Mouse (Mus musculus) CD4-positive, CD25-positive, alpha-beta regulatory T cell, adult 4 months (primary cell): ENCODE data around the gene Ddx31. TPM values are rescaled to one million over a fixed set of nuclear protein-coding genes. Genes with fewer than 3 reads are reported as not detected.
A peak's percentile ranks its signal among the peaks of the same experiment; 100 is the strongest.

Experiments
- ATAC-seq: one replicate; pipeline ENCODE4 v1.8.0; 2017
- polyA plus RNA-seq, 2 experiments: library from polyadenylated mRNA; unstranded; fragments of 100-300 nt; shearing (Covaris generic); gene quantifications; one replicate each; pipeline ENCODE4 v1.2.1; 2017

Ddx31 gene
- polyA plus RNA-seq, 2 experiments from 2014 or later: 15.3 to 15.9 TPM

- ATAC-seq: no peak
Measured at GRCm38 (mm10) chr2:28912961-28913360, 72.8 kb downstream of the Ddx31 start.

- no peak for ATAC-seq
Measured at GRCm38 (mm10) chr2:28914121-28914520, 73.9 kb downstream of the Ddx31 start.

- ATAC-seq: no peak
Measured at GRCm38 (mm10) chr2:28915104-28915738, 75.0 kb downstream of the Ddx31 start.

- peak; percentile 41 for ATAC-seq
Measured at GRCm38 (mm10) chr2:28915768-28916512, 75.7 kb downstream of the Ddx31 start.

GRCm38 (mm10) chr2:28916513-28916865 lies 76.3 kb downstream of the Ddx31 start, which contains the start of gene Barhl1:
Barhl1 (minus strand) TSS chr2:28916668.
- ATAC-seq: no peak

- no peak for ATAC-seq
Measured at GRCm38 (mm10) chr2:28917156-28917517, 76.9 kb downstream of the Ddx31 start.

GRCm38 (mm10) chr2:28917518-28918361 lies 77.5 kb downstream of the Ddx31 start:
- ATAC-seq: no peak

GRCm38 (mm10) chr2:28919001-28919400 lies 78.8 kb downstream of the Ddx31 start:
- ATAC-seq: no peak

GRCm38 (mm10) chr2:28923912-28924311 lies 83.7 kb downstream of the Ddx31 start:
- ATAC-seq: no peak

GRCm38 (mm10) chr2:28930571-28930970 lies 90.4 kb downstream of the Ddx31 start:
- ATAC-seq: no peak

- no peak for ATAC-seq
Measured at GRCm38 (mm10) chr2:28938997-28939396, 98.8 kb downstream of the Ddx31 start.

GRCm38 (mm10) chr2:28943666-28944516 lies 103.7 kb downstream of the Ddx31 start:
- no peak for ATAC-seq

GRCm38 (mm10) chr2:28945388-28945787 lies 105.2 kb downstream of the Ddx31 start:
- ATAC-seq: no peak

- no peak for ATAC-seq
Measured at GRCm38 (mm10) chr2:28946312-28946711, 106.1 kb downstream of the Ddx31 start.

GRCm38 (mm10) chr2:28952981-28953380 lies 112.8 kb downstream of the Ddx31 start:
- ATAC-seq: no peak

GRCm38 (mm10) chr2:28954595-28954994 lies 114.4 kb downstream of the Ddx31 start:
- no peak for ATAC-seq

Other genes starting within 250 kb of the Ddx31 start
- gene Gfi1b, start 218.4 kb upstream of the Ddx31 start, polyA plus RNA-seq: not detected
- 10 to 100 TPM; 15.9 to 33.3 TPM for gene Tsc1, start 199.2 kb upstream of the Ddx31 start, polyA plus RNA-seq
- not detected for gene Spaca9, start 140.7 kb upstream of the Ddx31 start, polyA plus RNA-seq
- not detected for gene Ak8, start 140.2 kb upstream of the Ddx31 start, polyA plus RNA-seq
- 1 to 10 TPM; 3.2 to 3.3 TPM for gene Gtf3c4, start within 50 bp of the Ddx31 start, polyA plus RNA-seq
- gene Barhl1, start 76.3 kb downstream of the Ddx31 start, polyA plus RNA-seq: not detected
- gene Cfap77, start 214.7 kb downstream of the Ddx31 start, polyA plus RNA-seq: under 1 TPM; 0.46 to 0.47 TPM
- gene Ttf1, start 219.9 kb downstream of the Ddx31 start, polyA plus RNA-seq: 10 to 100 TPM; 20.7 to 24.1 TPM